Mouse (Mus musculus) gastrocnemius, adult 8-10 months (tissue): ENCODE measurements at regions not wholly inside any gene's neighbourhood (a gene's known extent, or its start where the extent isn't known, plus 50 kb on each side); places are given as distances from the start of the nearest gene placed in this dataset.
"Not testable (repeated sequence)": the region's sequence is repeated elsewhere in the genome, so short reads cannot be mapped to it uniquely, and the experiment has no call there.

ENCODE experiments used
- DNase-seq, 2 experiments: peaks; one replicate each; pipeline ENCODE4 v3.0.0; 2022; ENCODE audit warnings: low spot score in 2 of 2

DNA sequence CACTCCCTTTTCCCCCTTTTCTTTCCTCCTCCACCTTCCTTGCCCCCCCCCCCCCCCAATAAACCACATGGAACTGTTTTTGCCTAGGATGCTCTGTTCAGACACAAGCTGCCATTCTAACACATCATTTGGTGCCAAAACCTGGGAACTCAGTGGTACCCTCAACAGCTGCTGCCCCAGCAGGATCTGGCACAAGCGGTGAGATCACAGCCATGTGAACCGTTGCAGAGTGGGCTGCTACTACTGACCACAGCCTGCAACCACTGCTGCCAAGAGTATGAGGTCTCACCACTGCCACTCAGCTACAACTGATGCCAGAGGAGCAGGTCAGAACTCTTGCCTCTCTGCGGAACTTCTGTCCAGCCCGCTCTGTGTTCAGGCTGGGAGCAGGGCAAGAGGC lies 206.2 kb downstream of the Pcsk1 start:
- no peak for DNase-seq

DNA sequence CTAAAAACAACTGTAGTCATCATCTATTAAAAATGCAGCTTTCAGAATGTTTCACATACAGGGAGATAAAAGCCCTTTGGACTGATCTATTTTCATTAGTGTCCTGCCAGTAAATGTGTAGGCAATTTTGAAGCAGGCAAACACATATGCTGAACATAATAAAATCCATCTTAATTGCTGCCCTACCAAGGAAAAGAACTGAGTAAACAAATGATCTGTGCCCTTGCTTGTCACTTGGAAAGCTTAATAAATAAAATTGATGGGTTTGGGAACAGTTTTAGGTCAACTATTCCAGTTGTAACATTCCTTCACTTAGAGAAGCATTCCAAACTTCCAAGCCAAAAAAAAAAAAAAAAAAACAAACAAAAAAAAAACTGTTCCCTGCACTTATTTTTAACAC lies 230.2 kb downstream of the Pcsk1 start:
- DNase-seq, result no peak

DNA sequence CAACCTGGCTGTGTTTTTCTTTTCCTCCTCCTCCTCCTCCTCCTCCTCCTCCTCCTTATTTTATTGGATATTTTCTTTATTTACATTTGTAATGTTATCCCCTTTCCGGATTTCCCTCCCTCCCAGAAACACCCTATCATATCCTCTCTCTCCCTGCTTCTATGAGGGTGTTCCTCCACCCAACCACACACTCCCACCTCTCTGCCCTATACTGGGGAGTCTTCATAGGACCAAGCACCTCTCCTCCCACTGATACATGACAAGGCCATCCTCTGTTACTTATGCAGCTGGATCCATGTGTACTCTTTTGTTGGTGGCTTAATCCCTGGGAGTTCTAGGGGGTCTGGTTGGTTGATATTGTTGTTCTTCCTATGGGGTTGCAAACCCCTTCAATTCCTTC lies 230.6 kb downstream of the Pcsk1 start:
- no peak for DNase-seq

DNA sequence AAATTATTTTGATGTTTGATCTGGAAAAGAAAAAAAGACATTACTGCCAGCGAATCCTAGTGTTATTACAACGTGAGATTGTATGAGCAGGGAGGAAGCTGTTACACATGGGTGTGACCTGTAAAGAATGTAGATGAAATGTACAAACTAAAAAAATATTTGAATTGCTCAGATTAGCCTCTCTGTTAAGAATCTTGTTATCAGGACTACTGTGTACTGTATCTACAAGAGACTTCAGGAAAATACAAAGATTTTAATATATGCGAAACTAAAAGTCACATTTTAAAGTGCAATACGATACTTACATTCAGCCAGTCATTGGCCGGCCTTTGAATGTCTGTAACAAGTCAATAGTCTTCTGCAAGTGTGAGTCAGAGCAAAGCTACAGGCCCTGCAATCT lies 247.4 kb downstream of the Pcsk1 start:
- no peak for DNase-seq

DNA sequence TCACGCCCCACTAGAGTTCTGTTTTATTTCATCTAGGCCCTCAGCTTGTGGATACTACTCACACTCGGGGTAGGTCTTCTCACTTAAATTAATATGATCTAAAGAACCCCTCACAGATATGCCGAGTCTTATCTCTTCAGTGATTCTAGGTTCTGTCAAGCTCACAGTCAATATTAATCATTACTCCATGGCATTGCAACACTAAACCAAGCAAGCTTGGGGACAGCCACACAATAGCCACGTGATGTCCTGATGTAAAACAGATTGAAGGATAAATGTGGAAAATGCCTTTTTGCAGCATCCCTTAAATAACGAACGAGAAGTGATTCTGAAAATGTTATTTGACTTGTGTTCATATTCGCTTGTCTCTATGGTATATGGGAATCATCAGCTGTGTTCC lies 253.8 kb downstream of the Pcsk1 start:
- no peak for DNase-seq

DNA sequence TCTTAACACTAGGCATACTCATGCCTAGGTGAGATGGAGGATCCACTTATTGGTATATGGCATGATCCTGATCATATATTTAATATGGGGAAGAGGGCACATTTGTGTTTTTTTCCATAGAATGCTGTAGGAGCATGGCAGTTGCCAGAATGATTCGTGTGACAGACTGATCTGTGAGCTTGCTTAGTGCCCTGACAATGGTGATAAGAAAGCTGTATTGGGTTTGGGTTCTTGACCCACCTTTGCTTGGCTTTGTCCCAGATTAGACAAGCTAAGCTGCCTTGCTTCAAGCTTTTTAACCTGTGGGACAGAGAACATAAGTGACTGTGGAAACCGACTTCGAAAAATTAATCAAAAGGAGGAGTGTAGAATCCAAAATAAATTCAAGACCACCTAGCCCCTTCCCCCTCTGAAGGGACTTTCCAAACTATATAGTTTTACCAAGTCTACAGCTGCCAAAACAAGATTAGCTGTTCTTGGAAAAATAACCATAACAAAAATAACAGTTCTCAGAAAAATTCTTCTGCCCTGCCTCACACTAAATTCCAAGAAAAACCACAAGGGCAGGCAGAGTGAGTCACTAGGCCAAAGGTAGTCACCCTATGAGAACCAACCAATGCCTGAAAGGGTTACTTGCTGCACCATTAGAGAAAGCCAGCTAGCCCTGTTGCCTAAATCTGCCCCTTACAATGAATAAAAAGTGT lies 277.2 kb downstream of the Pcsk1 start:
- no peak for DNase-seq

DNA sequence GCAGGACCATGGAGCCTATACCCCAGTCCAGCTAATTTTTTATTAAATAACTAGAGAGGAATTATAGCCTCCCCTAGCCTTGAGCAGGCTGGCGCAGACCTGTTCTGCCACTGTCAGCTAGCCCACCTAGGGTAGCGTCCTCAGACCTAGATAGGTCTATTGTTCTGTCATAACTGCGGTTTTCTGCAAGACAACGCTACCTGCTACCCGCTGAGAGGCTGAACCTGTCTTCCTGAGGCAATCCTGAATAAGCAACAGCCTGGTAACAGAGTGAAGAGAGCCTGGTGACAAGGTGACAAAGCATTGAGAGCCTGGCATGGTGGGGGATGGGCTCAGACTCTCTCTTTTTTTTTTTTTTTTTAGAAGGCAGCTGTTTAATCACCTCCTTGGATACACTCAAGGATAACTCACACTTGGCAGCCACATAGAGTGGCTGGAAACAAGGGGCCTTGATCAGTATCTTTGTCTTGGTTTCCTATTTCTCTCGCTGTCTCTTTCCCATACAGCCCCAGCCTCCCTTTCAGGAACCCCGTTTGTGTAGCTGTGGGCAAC lies 278.7 kb downstream of the Pcsk1 start:
- DNase-seq, result no peak

DNA sequence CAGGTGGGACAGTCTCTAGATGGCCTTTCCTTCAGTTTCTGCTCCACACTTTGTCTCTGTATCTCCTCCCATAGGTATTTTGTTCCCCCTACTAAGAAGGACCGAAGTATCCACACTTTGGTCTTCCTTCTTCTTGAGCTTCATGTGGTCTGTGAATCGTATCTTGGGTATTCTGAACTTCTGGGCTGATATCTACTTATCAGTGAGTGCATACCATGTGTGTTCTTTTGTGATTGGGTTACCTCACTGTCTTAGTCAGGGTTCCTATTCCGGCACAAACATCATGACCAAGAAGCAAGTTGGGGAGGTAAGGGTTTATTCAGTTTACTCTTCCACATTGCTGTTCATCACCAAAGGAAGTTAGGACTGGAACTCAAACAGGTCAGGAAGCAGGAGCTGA lies 287.5 kb downstream of the Pcsk1 start:
- DNase-seq, result not testable (repeated sequence)

DNA sequence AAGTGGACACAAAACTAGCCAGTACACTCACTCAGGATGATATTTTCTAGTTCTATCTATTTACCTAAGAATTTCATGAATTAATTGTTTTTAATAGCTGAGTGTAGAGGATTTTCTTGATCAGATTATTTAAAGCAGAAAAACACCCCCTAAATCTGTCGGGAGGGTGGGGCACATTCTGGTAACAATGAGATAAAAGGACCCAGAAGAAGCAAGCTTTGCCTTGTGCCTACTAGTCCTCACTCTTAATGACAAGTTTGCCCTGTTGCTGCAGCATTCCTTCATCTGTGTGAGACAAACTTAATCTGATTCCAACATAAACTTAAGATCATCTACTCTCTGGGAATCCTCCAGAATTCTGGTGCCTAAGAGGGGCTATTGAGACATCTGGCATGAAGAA lies 288.1 kb downstream of the Pcsk1 start:
- no peak for DNase-seq

DNA sequence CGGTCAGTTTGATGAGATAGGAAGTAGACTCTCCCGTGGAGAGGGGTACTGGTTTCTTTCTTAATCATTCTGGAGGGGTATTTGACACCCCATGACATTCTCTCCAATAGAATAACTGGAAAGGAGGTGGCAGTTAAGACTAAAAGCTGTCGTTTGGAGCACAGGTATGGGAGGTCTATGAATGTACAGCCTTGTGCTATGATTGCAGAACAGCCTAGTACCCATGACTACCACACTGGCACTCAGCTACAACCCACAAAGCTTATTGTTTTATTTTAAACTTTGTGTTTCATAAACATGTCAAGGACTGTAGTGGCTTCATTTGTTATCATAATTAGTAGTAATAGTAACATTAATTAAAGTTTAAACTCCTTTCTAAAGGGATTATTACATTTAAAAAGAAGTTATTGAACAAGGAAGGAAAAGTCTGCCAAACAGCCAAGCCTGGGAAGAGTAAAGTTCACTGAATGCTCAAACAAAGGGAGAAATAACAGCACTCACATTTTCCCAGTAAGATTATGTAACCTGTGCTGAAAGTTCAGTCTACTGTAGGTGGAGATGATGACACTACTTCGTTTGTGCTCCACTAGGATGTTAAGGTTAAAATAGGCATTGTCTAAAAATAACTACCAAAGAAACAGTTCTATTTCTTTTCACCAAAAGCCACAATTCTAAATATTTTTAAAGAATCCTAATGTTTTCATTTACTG lies 295.2 kb downstream of the Pcsk1 start:
- no peak for DNase-seq

DNA sequence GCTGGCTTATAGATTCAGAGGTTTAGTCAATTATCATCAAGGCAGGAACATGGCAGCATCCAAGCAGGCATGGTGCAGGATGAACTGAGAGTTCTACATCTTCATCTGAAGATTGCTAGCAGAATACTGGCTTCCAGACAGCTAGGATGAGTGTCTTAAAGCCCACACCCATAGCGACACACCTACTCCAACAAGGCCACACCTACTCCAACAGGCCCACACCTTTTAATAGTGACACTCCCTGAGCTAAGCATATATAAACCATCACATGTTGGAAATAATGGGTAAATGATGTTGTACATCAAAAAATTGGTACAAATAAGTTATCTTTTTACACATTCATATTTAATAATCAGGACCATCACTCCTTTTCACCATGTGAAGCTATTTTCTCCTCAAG lies 299.6 kb downstream of the Pcsk1 start:
- no peak for DNase-seq

DNA sequence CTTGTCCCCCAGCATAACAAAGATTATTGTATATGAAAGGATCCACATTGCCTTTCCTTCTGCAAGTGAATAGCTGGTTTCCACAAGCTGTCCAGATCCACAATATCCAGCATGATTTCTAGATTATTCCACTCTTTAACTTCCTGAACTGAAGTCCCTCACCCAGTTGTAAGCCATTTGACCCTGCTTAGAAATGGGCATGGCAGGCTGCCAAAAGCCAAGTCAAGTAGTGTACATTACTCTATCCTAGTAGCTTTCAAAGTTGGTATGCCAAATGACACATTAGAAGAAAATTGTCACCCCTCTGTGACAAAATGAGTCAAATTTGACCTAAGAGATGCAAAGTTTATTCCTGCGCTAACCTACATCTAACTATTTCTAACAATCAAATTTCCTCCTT lies 300.6 kb downstream of the Pcsk1 start:
- DNase-seq, result no peak

DNA sequence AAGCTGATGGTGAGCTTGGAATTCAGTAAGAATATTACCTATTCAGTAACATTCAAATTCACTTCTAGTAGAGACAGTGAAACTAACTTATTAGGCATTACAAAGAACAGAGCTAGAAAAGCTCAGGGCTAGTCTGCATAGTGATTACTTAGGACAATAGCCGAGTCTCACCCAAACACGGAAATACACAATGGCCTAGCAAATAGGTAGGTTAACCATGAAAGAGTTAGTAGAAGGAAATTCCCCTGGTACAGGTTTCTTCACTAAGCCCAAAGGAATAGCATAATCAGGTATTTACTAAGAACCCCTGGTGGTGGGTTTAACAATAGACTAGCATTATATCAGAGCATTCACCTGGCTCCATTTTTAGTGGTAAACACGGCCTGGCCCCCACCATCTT lies 306.7 kb upstream of the Ell2 start:
- not testable (repeated sequence) for DNase-seq

DNA sequence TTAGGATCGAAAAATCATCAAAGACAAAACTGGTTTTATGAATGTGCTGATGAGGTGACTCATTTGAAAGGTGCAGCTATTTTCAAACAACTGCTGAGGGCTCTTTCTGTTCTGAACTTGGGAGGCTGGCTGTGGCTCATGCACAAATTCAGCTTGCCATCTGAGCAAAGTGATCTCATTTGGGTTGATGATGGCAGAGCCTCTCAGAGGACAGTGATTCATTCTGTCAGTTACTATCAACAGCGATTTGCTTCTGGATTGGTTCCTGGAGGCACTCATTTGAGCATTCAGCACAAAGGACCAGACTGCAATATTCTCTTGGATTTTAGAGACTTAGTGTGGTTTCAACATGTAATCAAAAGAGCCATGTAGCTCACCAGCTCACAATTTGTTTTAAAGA lies 285.8 kb upstream of the Ell2 start:
- DNase-seq, result no peak

DNA sequence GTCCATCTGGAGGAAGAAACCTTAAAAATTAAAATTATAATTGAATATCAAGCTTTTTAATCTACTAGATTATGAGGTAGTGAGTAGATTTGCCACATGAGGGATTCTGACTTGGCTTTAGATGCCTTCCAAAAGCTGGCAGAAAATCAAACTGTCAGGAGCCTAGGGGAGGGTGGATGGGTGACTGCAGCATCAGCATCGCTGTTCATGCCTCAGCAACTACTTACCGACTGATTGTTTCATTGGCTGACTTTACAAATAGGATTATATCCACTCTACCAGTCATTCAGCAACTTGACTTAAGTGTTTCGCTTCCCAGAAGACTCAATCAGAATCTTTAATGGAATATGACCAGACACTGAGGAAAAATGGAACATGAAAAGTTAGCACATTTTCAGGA lies 279.6 kb upstream of the Ell2 start:
- no peak for DNase-seq

DNA sequence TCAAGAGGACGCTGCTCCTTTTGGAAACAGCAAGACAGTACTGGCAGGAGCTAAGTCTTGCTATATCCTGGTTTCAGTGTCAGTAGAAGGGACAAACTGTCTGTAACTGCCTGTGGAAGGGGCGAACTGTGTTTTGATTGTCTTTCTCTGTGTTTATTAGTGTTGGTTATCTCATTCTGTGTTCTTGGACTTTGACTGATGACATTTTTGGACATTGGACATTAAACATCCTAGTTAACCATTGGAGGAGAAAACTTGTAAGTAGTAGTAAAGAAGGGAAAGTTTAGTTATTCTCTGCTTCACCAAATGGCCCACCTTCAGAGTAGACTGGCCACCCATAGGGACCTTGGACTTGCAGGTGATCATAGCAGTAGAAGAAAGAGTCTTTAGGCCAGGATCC lies 267.4 kb upstream of the Ell2 start:
- no peak for DNase-seq

DNA sequence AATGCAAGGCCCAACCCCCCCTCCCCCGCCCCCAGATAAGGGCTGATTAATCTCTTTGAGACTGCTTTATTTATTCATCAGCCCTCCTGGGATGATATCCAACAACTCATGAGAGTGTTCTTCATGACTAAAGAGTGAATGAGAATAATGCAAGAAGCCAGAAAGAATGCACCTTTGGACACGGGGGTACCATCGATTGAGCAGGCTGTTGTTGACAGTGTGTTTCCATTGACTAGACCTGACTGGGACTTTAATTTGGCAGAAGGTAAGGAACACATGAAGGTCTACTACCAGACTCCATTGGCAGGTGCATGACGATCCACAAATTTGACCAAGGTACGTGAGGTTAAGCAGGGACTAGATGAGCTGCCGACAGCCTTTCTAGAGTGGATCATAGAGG lies 266.5 kb upstream of the Ell2 start:
- no peak for DNase-seq

DNA sequence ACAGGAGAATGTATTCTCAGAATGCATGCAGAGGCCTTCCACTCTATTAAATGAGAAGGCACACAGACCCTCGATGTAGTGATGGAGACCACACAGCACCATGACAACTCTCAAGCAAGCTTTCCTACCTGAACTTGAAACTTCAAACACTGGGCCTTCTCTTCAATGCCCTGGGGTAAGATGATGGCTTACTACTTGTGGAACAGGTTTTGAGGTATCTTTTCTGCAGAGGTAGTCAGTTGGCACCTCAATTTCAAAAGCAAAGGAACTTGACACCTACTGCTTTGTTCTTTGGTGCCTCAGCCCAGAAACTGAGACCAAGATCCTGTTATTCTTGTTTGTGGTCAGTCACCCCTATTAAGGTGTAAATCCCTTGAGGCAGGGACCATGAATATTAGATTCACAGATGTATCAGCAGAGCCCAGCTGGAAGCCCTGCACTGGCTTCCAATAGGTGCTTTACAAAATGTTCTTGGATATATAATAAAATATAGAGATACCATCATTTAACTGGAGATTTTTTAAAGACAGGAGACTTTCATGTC lies 246.2 kb upstream of the Ell2 start:
- DNase-seq, result no peak

DNA sequence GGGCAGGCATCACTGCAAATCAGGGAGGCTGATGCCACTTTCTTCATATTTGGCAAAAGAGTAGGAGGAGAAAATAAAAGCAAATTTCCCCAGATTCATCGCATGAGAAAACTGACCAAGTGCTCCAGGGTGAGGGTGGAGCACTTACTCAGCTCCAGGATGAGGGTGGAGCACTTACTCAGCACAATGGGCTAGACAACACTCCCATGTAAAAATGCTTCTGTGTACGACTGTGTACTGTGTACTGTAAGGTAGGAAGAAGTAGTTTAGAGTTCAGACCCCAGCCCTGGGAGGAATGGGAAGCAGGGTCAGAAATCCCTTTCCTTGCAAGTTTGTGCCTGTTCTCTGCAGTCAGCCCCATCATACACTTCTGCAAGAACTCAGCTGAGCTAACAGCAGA lies 245.3 kb upstream of the Ell2 start:
- no peak for DNase-seq

DNA sequence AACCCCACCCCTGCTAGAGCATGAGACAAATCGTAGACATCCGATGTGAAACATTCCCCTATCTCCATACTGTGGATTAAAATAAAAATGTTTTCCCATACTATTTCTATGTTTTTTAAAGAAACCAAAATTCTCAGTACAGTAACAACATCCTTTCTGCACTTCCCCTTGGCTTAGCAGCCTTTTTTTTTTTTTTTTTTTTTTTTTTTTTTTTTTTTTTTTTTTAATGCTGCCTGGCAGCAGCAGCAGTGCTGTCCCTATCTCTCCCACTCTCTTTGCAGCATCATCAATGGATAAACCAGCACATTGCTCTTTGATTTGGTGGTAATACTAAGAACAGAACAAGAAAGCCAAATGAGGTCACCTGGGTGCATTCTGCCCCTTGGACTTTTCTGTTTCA lies 239.3 kb upstream of the Ell2 start:
- DNase-seq, result no peak

DNA sequence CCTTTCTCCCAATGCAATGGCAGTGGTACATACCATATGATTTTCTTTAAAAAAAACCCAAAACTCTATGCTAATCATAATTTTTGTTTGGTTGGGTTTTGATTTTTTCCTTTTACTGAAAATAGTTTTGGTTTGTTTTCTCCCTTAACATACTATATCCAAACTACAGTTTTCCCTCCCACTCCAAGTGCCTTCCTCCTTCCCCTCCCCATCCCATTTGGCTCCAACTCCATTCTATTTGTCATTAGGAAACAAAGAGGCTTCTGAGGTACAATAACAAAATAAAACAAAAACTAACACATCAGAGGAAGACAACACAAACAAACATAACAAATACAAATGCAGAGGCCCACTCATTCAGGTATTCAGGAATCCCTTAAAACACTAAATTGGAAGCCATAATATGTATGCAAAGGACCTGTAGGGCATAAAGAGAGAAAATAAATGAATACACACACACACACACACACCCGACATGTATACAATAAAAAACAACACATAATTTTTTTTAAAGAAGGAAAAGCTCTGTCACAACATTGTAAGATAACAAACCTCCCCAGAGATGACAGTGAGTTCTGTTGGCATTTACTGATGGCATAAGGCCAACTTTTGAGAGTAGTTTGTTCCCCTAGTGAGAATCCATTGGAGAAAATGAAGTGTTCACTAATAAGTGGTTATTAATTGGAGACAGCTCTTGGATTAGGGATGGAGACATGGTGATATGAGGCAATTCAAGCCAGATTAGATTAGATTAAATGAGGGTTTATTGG lies 230.5 kb upstream of the Ell2 start:
- DNase-seq, result no peak
